Mouse (Mus musculus) heart, embryonic 10.5 days (tissue): ENCODE data around the gene D630045J12Rik. TPM values are rescaled to one million over a fixed set of nuclear protein-coding genes. Genes with fewer than 3 reads are reported as not detected.

ENCODE experiments used
- DNase-seq: peaks from one replicate; pipeline ENCODE4 v3.0.0-alpha.2; 2017; ENCODE audit warnings: low spot score
- H3K27ac ChIP-seq: fragments of 300-500 bp; sonication (generic); 2 replicates; pipeline ENCODE4 v1.5.1; 2016; ENCODE audit warnings: mild to moderate bottlenecking
- H3K27me3 ChIP-seq: fragments of 300-500 bp; sonication (generic); 2 replicates; pipeline ENCODE4 v1.6.1; 2016; ENCODE audit warnings: mild to moderate bottlenecking; ENCODE audit not compliant: poor library complexity, insufficient read depth, severe bottlenecking
- H3K36me3 ChIP-seq: fragments of 300-500 bp; sonication (generic); 2 replicates; pipeline ENCODE4 v1.6.1; 2016; ENCODE audit warnings: mild to moderate bottlenecking, moderate library complexity
- H3K4me1 ChIP-seq: fragments of 300-500 bp; sonication (generic); 2 replicates; pipeline ENCODE4 v1.6.1; 2016; ENCODE audit warnings: mild to moderate bottlenecking
- H3K4me3 ChIP-seq: fragments of 300-500 bp; sonication (generic); 2 replicates; pipeline ENCODE4 v1.5.1; 2016; ENCODE audit warnings: mild to moderate bottlenecking, moderate library complexity
- H3K9me3 ChIP-seq: fragments of 300-500 bp; sonication (generic); 2 replicates; pipeline ENCODE4 v1.6.1; 2016; ENCODE audit warnings: mild to moderate bottlenecking, moderate library complexity
- WGBS: fragments of 180-500 bp; shearing (Covaris S2); methylation state at CpG from one replicate; pipeline ENCODE4 v1.1.7; 2016; 5-methylcytosine and 5-hydroxymethylcytosine counted together
- polyA plus RNA-seq: library from polyadenylated mRNA; unstranded; fragments of >200 nt; fragmentation: Nextera tagmentation; extraction: Ambion mirVana; gene quantifications from 2 replicates; pipeline ENCODE4 v1.2.1, GENCODE M21; 2016

D630045J12Rik gene
- polyA plus RNA-seq, 1 experiment from 2014 or later = 5.0 TPM

- Histone ChIP-seq H3K36me3 (no peaks in the 10 kb centered on the region), H3K9me3 (no peaks in the 10 kb centered on the region), H3K27ac (no peak overlapping the region), H3K27me3 (0 out of 2 replicates have a peak, but pooled peaks cover 7% of the 10 kb centered on the region), H3K4me3 (no peak overlapping the region), H3K4me1 (peaks cover 16% of the 10 kb centered on the region)
- WGBS = 69% methylated on average over 4 of the region's 4 CpGs
- DNase-seq = no peak
Observed at GRCm38 (mm10) chr6:38256793-38257192, 3.0 kb upstream of the D630045J12Rik start.

GRCm38 (mm10) chr6:38255794-38256193 is 2.0 kb upstream of the D630045J12Rik start:
- no peak overlapping the region for H3K27ac ChIP-seq
- H3K27me3 ChIP-seq = 0 out of 2 replicates have a peak, but pooled peaks cover 7% of the 10 kb centered on the region
- no peak for DNase-seq
- peaks cover 22% of the 10 kb centered on the region for H3K4me1 ChIP-seq
- H3K9me3 ChIP-seq = no peaks in the 10 kb centered on the region
- no peak overlapping the region for H3K4me3 ChIP-seq
- 62% methylated on average over 2 of the region's 2 CpGs for WGBS
- no peaks in the 10 kb centered on the region for H3K36me3 ChIP-seq

DNA sequence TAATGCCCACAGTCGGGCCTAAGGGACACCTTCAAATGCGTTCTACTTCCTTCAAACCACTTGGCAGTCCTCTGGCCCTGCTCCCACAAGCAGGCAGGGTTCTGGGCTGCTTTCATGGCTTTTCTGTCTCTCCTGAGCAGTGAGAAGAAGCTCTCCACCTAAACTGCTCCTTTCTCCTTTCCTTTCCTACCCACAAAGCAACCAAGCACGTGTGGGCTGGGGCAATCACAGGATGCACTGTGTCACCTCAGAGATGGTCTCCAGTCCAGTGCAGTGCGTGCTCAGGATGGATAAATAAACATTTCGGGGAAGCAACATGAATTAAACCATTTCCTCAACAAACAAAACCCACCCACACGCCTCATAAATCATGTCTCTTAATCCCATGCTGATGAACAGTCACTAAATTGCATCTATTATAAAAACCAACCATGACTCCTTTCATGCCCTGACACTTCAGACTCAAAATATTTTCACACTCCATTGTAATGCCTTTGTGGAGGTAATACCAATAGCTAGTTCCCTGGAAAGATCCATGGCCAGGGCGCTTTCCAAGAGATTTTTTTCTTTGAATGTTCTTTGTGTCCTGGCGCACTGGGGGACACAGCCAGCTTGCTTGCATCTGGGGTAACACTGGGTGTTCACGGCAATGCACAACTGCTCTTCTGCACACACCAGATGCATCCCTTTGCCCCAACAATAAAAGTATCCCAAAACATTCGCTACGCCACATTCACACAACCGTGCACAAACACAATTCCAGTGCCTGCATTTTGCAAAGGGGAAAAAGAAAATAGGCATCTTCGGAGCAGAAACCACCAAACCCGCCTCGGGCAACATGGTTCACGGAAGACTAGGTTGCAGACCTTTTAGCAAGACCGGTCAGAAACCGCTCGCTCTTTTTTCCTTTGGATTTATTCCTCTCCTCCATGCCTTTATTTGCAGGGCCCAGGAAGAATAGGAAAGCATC is 758 bp downstream of the D630045J12Rik start:
- Histone ChIP-seq H3K36me3 (no peaks in the 10 kb centered on the region), H3K4me3 (peak overlapping the region; percentile 87), H3K27ac (peak overlapping the region; percentile 92), H3K9me3 (no peaks in the 10 kb centered on the region), H3K4me1 (peaks cover 22% of the 10 kb centered on the region), H3K27me3 (0 out of 2 replicates have a peak, but pooled peaks cover 7% of the 10 kb centered on the region)
- WGBS = 17% methylated on average over 19 of the region's 19 CpGs
- no peak for DNase-seq

DNA sequence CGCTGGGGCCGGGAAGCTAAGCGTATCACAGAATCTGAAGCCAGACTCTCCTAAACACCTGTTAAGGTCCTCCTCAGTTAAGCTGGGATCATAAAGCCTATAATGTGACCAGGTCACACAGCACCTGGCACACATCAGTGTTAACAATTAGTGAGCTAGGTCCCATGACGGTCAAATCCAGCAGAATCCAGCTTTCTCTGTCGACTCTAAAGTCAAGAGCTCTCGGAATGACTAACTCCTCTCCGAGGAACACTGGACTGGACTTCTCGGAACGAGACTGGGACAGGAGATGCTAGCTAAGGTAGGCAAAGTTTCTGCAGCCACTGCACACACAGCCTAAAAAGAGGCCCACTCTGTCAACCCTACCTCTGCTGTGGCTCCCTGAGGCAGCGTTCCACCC is 1.7 kb downstream of the D630045J12Rik start:
- Histone ChIP-seq H3K4me1 (peaks cover 22% of the 10 kb centered on the region), H3K36me3 (no peaks in the 10 kb centered on the region), H3K9me3 (no peaks in the 10 kb centered on the region), H3K27ac (no peak overlapping the region), H3K27me3 (0 out of 2 replicates have a peak, but pooled peaks cover 7% of the 10 kb centered on the region), H3K4me3 (peak overlapping the region; percentile 87)
- DNase-seq = no peak
- 74% methylated on average over 10 of the region's 10 CpGs for WGBS

GRCm38 (mm10) chr6:38251464-38251863 is 2.3 kb downstream of the D630045J12Rik start:
- 50% methylated on average over 4 of the region's 4 CpGs for WGBS
- DNase-seq = no peak

GRCm38 (mm10) chr6:38247362-38247761 is 6.4 kb downstream of the D630045J12Rik start:
- Histone ChIP-seq H3K36me3 (no peaks in the 10 kb centered on the region), H3K9me3 (no peaks in the 10 kb centered on the region), H3K27ac (no peak overlapping the region), H3K27me3 (0 out of 2 replicates have a peak, but pooled peaks cover 3% of the 10 kb centered on the region), H3K4me3 (no peak overlapping the region), H3K4me1 (peaks cover 24% of the 10 kb centered on the region)
- DNase-seq = no peak
- WGBS = 90% methylated on average over 4 of the region's 4 CpGs

More at GRCm38 (mm10) chr6:38251464-38251863, 2.3 kb downstream of the D630045J12Rik start:
- H3K27ac ChIP-seq = no peak overlapping the region
- 0 out of 2 replicates have a peak, but pooled peaks cover 7% of the 10 kb centered on the region for H3K27me3 ChIP-seq
- no peaks in the 10 kb centered on the region for H3K36me3 ChIP-seq
- H3K9me3 ChIP-seq = no peaks in the 10 kb centered on the region
- peaks cover 22% of the 10 kb centered on the region for H3K4me1 ChIP-seq
- no peak overlapping the region for H3K4me3 ChIP-seq

GRCm38 (mm10) chr6:38244806-38245205 is 9.0 kb downstream of the D630045J12Rik start:
- no peak for DNase-seq
- Histone ChIP-seq H3K36me3 (no peaks in the 10 kb centered on the region), H3K4me3 (no peak overlapping the region), H3K4me1 (peaks cover 13% of the 10 kb centered on the region; the same call in 1 of the 2 replicates), H3K27ac (no peak overlapping the region), H3K9me3 (no peaks in the 10 kb centered on the region), H3K27me3 (no peaks in the 10 kb centered on the region)
- WGBS = 73% methylated on average over 3 of the region's 3 CpGs

- H3K27me3 ChIP-seq = no peaks in the 10 kb centered on the region
- no peaks in the 10 kb centered on the region for H3K9me3 ChIP-seq
- no peaks in the 10 kb centered on the region for H3K36me3 ChIP-seq
- H3K4me1 ChIP-seq = peaks cover 13% of the 10 kb centered on the region; the same call in 1 of the 2 replicates
- no peak for DNase-seq
- WGBS = 42% methylated on average over 3 of the region's 3 CpGs
- H3K27ac ChIP-seq = no peak overlapping the region
- H3K4me3 ChIP-seq = no peak overlapping the region
Observed at GRCm38 (mm10) chr6:38244167-38244566, 9.6 kb downstream of the D630045J12Rik start.

GRCm38 (mm10) chr6:38242833-38243232 is 11.0 kb downstream of the D630045J12Rik start:
- no peak overlapping the region for H3K27ac ChIP-seq
- no peak for DNase-seq
- H3K4me3 ChIP-seq = no peak overlapping the region
- no peaks in the 10 kb centered on the region for H3K36me3 ChIP-seq
- no peaks in the 10 kb centered on the region for H3K27me3 ChIP-seq
- 85% methylated on average over 5 of the region's 5 CpGs for WGBS
- H3K9me3 ChIP-seq = no peaks in the 10 kb centered on the region
- peaks cover 13% of the 10 kb centered on the region; the same call in 1 of the 2 replicates for H3K4me1 ChIP-seq

DNA sequence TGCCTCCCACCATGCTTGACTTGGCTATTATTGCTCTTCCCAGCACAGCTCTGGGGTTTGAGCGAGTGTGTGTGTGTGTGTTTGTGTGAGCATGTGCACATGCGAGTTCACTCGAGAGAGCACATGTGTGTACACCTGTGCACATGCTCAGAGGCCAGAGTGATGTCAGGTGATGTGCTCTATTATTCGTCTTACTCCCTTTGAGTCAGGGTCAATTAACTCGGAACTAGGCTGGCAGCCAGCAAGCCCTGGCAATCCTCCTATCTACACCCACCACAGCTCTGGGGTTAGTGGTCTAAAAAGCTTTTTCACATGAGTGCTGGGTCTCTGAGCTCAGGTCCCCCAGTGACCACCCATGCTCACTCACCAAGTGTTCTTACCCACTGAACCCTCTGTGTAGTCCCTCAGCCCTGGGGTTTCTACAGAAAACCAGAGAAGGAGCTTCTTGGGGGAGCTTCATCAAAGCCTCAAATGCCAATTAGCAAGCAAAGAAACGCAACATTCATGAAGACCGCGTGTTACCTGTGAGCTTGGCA is 11.4 kb downstream of the D630045J12Rik start:
- DNase-seq = no peak
- no peaks in the 10 kb centered on the region for H3K9me3 ChIP-seq
- H3K36me3 ChIP-seq = no peaks in the 10 kb centered on the region
- peaks cover 13% of the 10 kb centered on the region; the same call in 1 of the 2 replicates for H3K4me1 ChIP-seq
- 88% methylated on average over 8 of the region's 8 CpGs for WGBS
- no peaks in the 10 kb centered on the region for H3K27me3 ChIP-seq
- no peak overlapping the region for H3K27ac ChIP-seq
- H3K4me3 ChIP-seq = no peak overlapping the region

DNA sequence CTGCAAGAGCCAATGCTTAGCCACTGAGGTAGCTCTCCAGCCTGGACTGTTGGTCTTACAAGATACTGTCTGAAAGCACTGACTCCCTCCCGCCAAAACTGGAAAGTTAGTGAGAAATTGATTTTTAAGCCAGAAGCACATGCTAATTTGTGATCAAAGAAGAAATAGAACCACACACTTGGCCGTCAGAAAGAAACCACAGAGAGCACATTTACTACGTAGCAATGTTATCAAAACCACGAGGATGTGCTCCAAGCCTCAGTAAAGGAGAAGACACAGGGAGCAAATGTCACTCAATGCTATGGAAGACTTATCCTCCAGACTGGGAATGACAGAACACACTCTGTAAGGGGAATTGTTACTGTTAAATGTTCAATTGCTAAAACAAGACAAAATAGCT is 12.3 kb downstream of the D630045J12Rik start:
- 79% methylated on average over 4 of the region's 4 CpGs for WGBS
- no peak overlapping the region for H3K4me3 ChIP-seq
- no peaks in the 10 kb centered on the region for H3K36me3 ChIP-seq

GRCm38 (mm10) chr6:38240618-38241017 is 13.2 kb downstream of the D630045J12Rik start:
- Histone ChIP-seq H3K36me3 (no peaks in the 10 kb centered on the region), H3K27ac (no peak overlapping the region), H3K9me3 (no peaks in the 10 kb centered on the region), H3K4me3 (no peak overlapping the region), H3K4me1 (peaks cover 11% of the 10 kb centered on the region; the same call in 1 of the 2 replicates), H3K27me3 (no peaks in the 10 kb centered on the region)
- no peak for DNase-seq
- WGBS = 78% methylated on average over 5 of the region's 5 CpGs

More for the DNA sequence above, 12.3 kb downstream of the D630045J12Rik start:
- Histone ChIP-seq H3K27me3 (no peaks in the 10 kb centered on the region), H3K9me3 (no peaks in the 10 kb centered on the region), H3K27ac (no peak overlapping the region), H3K4me1 (peaks cover 13% of the 10 kb centered on the region; the same call in 1 of the 2 replicates)
- DNase-seq = no peak

GRCm38 (mm10) chr6:38238382-38238781 is 15.4 kb downstream of the D630045J12Rik start:
- no peak for DNase-seq
- Histone ChIP-seq H3K4me3 (no peak overlapping the region), H3K27me3 (no peaks in the 10 kb centered on the region), H3K4me1 (peaks cover 2% of the 10 kb centered on the region; the same call in 1 of the 2 replicates), H3K9me3 (no peaks in the 10 kb centered on the region), H3K27ac (no peak overlapping the region), H3K36me3 (no peaks in the 10 kb centered on the region)
- 84% methylated on average over 4 of the region's 4 CpGs for WGBS
